Mouse (Mus musculus): ENCODE measurements around the gene Tox3. TPM values are rescaled to one million over a fixed set of nuclear protein-coding genes. Genes with fewer than 3 reads are reported as not detected.

Tox3 gene
- 37.3 and 40.5 TPM in 2 replicates for polyA plus RNA-seq (2015; fragmentation: Nextera tagmentation; extraction: Ambion mirVana)

GRCm38 (mm10) chr8:90348178-90348925, at the start of gene Tox3:
Gene Tox3, minus strand, starts transcription at chr8:90348343.
- peak within 1 kb of the TSS; percentile 93 for H3K27ac ChIP-seq
- H3K4me2 ChIP-seq, result peak within 1 kb of the TSS; percentile 83
- peak within 1 kb of the TSS; percentile 86 for H3K9ac ChIP-seq
- 1% methylated on average over 38 of the region's 89 CpGs for WGBS
- no peaks in the 10 kb centered on the region for H3K27me3 ChIP-seq (replicated peaks)
- no peaks in the 10 kb centered on the region for H3K36me3 ChIP-seq (replicated peaks)
- H3K4me1 ChIP-seq, result peaks cover 28% of the 10 kb centered on the region
- ATAC-seq (replicated peaks), result peak; percentile 57
- H3K4me3 ChIP-seq, result peak within 1 kb of the TSS; percentile 66
- no peaks in the 10 kb centered on the region for H3K9me3 ChIP-seq

- 42% methylated on average over 2 of the region's 2 CpGs for WGBS
- no peaks in the 10 kb centered on the region for H3K9me3 ChIP-seq
- no peak for ATAC-seq (replicated peaks)
Observed at GRCm38 (mm10) chr8:90392643-90393042, 44.5 kb upstream of the Tox3 start.

GRCm38 (mm10) chr8:90391483-90392074, 43.4 kb upstream of the Tox3 start:
- Histone ChIP-seq H3K4me3 (no peak overlapping the region), H3K27me3 (replicated peaks) (no peaks in the 10 kb centered on the region), H3K9me3 (no peaks in the 10 kb centered on the region), H3K4me2 (no peak overlapping the region), H3K4me1 (peaks cover 5% of the 10 kb centered on the region; the same call in 1 of the 2 replicates), H3K27ac (no peak overlapping the region), H3K36me3 (replicated peaks) (no peaks in the 10 kb centered on the region), H3K9ac (no peak overlapping the region)
- whole genome bisulfite sequencing, result 63% methylated on average over 3 of the region's 3 CpGs
- ATAC-seq (replicated peaks), result no peak

More at GRCm38 (mm10) chr8:90392643-90393042, 44.5 kb upstream of the Tox3 start:
- H3K4me2 ChIP-seq, result no peak overlapping the region
- no peak overlapping the region for H3K4me3 ChIP-seq
- H3K4me1 ChIP-seq, result peaks cover 5% of the 10 kb centered on the region; the same call in 1 of the 2 replicates
- H3K27ac ChIP-seq, result no peak overlapping the region
- H3K27me3 ChIP-seq (replicated peaks), result no peaks in the 10 kb centered on the region
- no peak overlapping the region for H3K9ac ChIP-seq
- no peaks in the 10 kb centered on the region for H3K36me3 ChIP-seq (replicated peaks)

GRCm38 (mm10) chr8:90390827-90391226, 42.7 kb upstream of the Tox3 start:
- H3K4me2 ChIP-seq, result no peak overlapping the region
- H3K4me3 ChIP-seq, result no peak overlapping the region
- no peak overlapping the region for H3K27ac ChIP-seq
- H3K4me1 ChIP-seq, result peaks cover 5% of the 10 kb centered on the region; the same call in 1 of the 2 replicates
- ATAC-seq (replicated peaks), result no peak
- H3K36me3 ChIP-seq (replicated peaks), result no peaks in the 10 kb centered on the region
- no peaks in the 10 kb centered on the region for H3K27me3 ChIP-seq (replicated peaks)
- WGBS, result 86% methylated on average over 1 of the region's 1 CpGs
- no peak overlapping the region for H3K9ac ChIP-seq
- H3K9me3 ChIP-seq, result no peaks in the 10 kb centered on the region

GRCm38 (mm10) chr8:90379064-90379463, 30.9 kb upstream of the Tox3 start:
- no peaks in the 10 kb centered on the region for H3K36me3 ChIP-seq (replicated peaks)
- H3K4me1 ChIP-seq, result no peaks in the 10 kb centered on the region
- no peak for ATAC-seq (replicated peaks)
- H3K27me3 ChIP-seq (replicated peaks), result no peaks in the 10 kb centered on the region
- no peaks in the 10 kb centered on the region for H3K9me3 ChIP-seq
- H3K4me2 ChIP-seq, result no peak overlapping the region
- H3K9ac ChIP-seq, result no peak overlapping the region
- H3K4me3 ChIP-seq, result no peak overlapping the region
- 90% methylated on average over 6 of the region's 6 CpGs for WGBS
- no peak overlapping the region for H3K27ac ChIP-seq

GRCm38 (mm10) chr8:90378036-90378435, 29.9 kb upstream of the Tox3 start:
- no peak for ATAC-seq (replicated peaks)
- H3K9me3 ChIP-seq, result no peaks in the 10 kb centered on the region
- no peaks in the 10 kb centered on the region for H3K36me3 ChIP-seq (replicated peaks)
- no peak overlapping the region for H3K9ac ChIP-seq
- H3K27ac ChIP-seq, result no peak overlapping the region
- WGBS, result 95% methylated on average over 3 of the region's 3 CpGs
- H3K27me3 ChIP-seq (replicated peaks), result no peaks in the 10 kb centered on the region
- H3K4me1 ChIP-seq, result no peaks in the 10 kb centered on the region
- H3K4me2 ChIP-seq, result no peak overlapping the region
- H3K4me3 ChIP-seq, result no peak overlapping the region

- Histone ChIP-seq H3K27me3 (replicated peaks) (no peaks in the 10 kb centered on the region), H3K36me3 (replicated peaks) (no peaks in the 10 kb centered on the region), H3K27ac (no peak overlapping the region), H3K4me3 (no peak overlapping the region), H3K4me2 (no peak overlapping the region), H3K4me1 (no peaks in the 10 kb centered on the region), H3K9me3 (no peaks in the 10 kb centered on the region), H3K9ac (no peak overlapping the region)
- WGBS, result 83% methylated on average over 10 of the region's 10 CpGs
- no peak for ATAC-seq (replicated peaks)
Observed at GRCm38 (mm10) chr8:90371611-90372222, 23.6 kb upstream of the Tox3 start.

GRCm38 (mm10) chr8:90369876-90370275, 21.7 kb upstream of the Tox3 start:
- ATAC-seq (replicated peaks), result no peak
- 55% methylated on average over 3 of the region's 3 CpGs for WGBS
- H3K4me3 ChIP-seq, result no peak overlapping the region

GRCm38 (mm10) chr8:90356729-90357128, 8.6 kb upstream of the Tox3 start:
- peaks cover 14% of the 10 kb centered on the region for H3K4me1 ChIP-seq
- no peak overlapping the region for H3K27ac ChIP-seq
- no peak overlapping the region for H3K4me2 ChIP-seq
- no peaks in the 10 kb centered on the region for H3K36me3 ChIP-seq (replicated peaks)
- ATAC-seq (replicated peaks), result no peak
- H3K9me3 ChIP-seq, result no peaks in the 10 kb centered on the region
- H3K4me3 ChIP-seq, result no peak overlapping the region
- no peaks in the 10 kb centered on the region for H3K27me3 ChIP-seq (replicated peaks)
- WGBS, result 76% methylated on average over 3 of the region's 3 CpGs
- H3K9ac ChIP-seq, result no peak overlapping the region

More at GRCm38 (mm10) chr8:90369876-90370275, 21.7 kb upstream of the Tox3 start:
- Histone ChIP-seq H3K9ac (no peak overlapping the region), H3K4me2 (no peak overlapping the region), H3K36me3 (replicated peaks) (no peaks in the 10 kb centered on the region), H3K27me3 (replicated peaks) (no peaks in the 10 kb centered on the region), H3K27ac (no peak overlapping the region), H3K9me3 (no peaks in the 10 kb centered on the region), H3K4me1 (no peaks in the 10 kb centered on the region)

- no peaks in the 10 kb centered on the region for H3K9me3 ChIP-seq
- H3K36me3 ChIP-seq (replicated peaks), result no peaks in the 10 kb centered on the region
- H3K27ac ChIP-seq, result no peak overlapping the region
- H3K9ac ChIP-seq, result no peak overlapping the region
- ATAC-seq (replicated peaks), result no peak
- H3K4me3 ChIP-seq, result no peak overlapping the region
- no peaks in the 10 kb centered on the region for H3K27me3 ChIP-seq (replicated peaks)
- WGBS, result 82% methylated on average over 3 of the region's 3 CpGs
- no peak overlapping the region for H3K4me2 ChIP-seq
- H3K4me1 ChIP-seq, result peaks cover 18% of the 10 kb centered on the region
Observed at GRCm38 (mm10) chr8:90354782-90355181, 6.6 kb upstream of the Tox3 start.

GRCm38 (mm10) chr8:90353960-90354540, 5.9 kb upstream of the Tox3 start:
- 18% methylated on average over 16 of the region's 16 CpGs for WGBS
- peaks cover 21% of the 10 kb centered on the region for H3K4me1 ChIP-seq

GRCm38 (mm10) chr8:90353499-90353898, 5.4 kb upstream of the Tox3 start:
- H3K4me1 ChIP-seq, result peaks cover 25% of the 10 kb centered on the region

More at GRCm38 (mm10) chr8:90353960-90354540, 5.9 kb upstream of the Tox3 start:
- Histone ChIP-seq H3K9me3 (no peaks in the 10 kb centered on the region), H3K9ac (no peak overlapping the region), H3K27me3 (replicated peaks) (no peaks in the 10 kb centered on the region), H3K36me3 (replicated peaks) (no peaks in the 10 kb centered on the region), H3K4me2 (peak overlapping the region; percentile 26), H3K27ac (0 out of 2 replicates have a peak overlapping the region, but pooled peaks have one; percentile 20), H3K4me3 (no peak overlapping the region)
- ATAC-seq (replicated peaks), result no peak

More at GRCm38 (mm10) chr8:90353499-90353898, 5.4 kb upstream of the Tox3 start:
- no peaks in the 10 kb centered on the region for H3K27me3 ChIP-seq (replicated peaks)
- no peak overlapping the region for H3K4me3 ChIP-seq
- WGBS, result 39% methylated on average over 2 of the region's 2 CpGs
- H3K9ac ChIP-seq, result no peak overlapping the region
- peak overlapping the region; percentile 17; the same call in 1 of the 2 replicates for H3K27ac ChIP-seq
- no peaks in the 10 kb centered on the region for H3K9me3 ChIP-seq
- H3K4me2 ChIP-seq, result no peak overlapping the region
- ATAC-seq (replicated peaks), result no peak
- no peaks in the 10 kb centered on the region for H3K36me3 ChIP-seq (replicated peaks)
